Mouse (Mus musculus): ENCODE results near the gene Esrrg.

Esrrg gene

DNA sequence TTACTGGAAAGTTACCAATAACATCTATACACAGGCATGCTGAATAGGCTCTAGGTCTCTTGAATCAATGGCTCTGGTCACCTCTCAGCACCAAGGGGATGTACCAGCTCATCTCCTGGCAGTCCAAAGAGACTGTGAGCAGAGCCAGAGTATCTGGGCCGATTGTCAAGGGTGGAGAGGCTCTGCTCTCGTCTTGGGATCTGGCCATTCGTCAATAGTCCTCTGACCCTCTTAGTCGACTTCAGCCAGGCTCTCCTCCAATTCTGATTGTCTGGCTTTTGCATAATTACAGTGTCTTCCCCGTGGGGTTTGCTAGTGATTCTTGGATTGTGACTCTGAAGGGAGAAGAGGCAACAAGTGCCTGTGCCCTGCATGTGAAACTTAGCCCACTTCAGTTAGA, 41.3 kb downstream of the Esrrg start:
- no peak for DNase-seq (ENCODE audit: low read depth, low spot score)

GRCm38 (mm10) chr1:187650786-187651687, 42.4 kb downstream of the Esrrg start:
- DNase-seq (ENCODE audit: low read depth, low spot score), result no peak

DNA sequence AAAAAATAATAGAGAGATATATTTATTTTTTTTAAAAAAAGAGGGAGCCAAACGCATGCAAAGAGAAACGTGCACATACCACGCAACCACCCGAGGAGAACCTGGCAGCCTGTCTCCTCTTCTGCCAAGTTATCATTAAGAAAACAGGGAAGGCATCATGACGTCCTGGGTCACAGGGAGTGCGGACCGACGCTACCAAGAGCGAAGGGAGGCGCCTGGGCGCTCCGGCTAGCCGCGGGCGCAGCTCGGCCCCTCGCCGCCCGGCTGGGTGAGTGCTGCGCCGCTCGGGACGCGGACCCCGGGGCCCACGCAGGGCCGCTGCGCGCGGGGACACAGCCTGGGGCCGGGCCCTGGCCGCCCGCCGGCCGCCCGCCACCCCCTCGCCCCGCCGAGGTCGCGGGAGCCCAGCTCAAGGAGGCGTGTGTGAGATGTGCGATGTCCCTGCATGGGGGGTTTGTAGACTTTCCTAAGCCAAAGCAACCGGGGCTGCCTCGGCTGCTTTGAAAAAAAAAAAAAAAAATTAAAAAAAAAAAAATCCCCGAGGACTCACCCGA, 43.2 kb downstream of the Esrrg start:
- no peak for DNase-seq (ENCODE audit: low read depth, low spot score)

DNA sequence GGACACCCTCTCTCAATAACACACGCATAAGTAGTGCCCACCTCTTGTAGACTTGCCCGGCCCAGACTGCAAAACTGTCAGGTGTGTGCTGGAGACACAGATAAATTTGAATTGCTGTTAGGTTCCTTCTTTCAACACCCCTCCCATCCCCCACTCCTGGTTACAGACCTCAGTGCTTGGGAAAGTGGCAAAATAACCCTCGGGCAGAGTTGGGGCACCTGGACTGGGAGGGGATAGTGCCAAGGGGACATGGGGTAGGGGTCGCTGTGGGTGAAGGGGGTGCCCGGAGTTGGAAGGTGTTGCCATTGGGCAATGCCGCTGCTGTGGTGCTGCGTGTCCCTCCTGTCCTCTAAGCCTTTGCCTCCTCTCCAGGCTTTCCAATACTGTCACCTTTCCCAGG, 43.9 kb downstream of the Esrrg start:
- DNase-seq (ENCODE audit: low read depth, low spot score), result no peak

- DNase-seq (ENCODE audit: low read depth, low spot score), result no peak
Observed at GRCm38 (mm10) chr1:187653390-187653789, 44.8 kb downstream of the Esrrg start.

DNA sequence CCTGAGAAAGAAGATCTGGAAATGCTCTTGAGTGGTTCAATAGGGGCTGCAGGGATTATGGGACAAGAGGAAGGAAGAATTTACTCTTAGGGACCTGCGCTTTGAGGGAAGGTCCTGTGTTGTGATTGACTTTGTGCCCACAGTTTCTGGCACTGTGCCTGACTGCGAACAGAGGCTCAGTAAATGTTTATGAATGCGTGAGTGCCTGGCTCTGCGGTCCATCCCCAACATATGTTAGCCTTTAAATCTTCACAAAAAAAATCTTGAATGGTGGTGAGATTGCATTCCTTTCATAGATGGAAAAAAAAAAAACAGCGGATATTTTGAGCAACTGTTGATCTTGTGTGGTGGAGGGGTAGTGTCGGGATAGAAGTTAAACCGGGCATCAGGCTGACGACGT, 52.4 kb downstream of the Esrrg start:
- DNase-seq (ENCODE audit: low read depth, low spot score), result no peak

DNA sequence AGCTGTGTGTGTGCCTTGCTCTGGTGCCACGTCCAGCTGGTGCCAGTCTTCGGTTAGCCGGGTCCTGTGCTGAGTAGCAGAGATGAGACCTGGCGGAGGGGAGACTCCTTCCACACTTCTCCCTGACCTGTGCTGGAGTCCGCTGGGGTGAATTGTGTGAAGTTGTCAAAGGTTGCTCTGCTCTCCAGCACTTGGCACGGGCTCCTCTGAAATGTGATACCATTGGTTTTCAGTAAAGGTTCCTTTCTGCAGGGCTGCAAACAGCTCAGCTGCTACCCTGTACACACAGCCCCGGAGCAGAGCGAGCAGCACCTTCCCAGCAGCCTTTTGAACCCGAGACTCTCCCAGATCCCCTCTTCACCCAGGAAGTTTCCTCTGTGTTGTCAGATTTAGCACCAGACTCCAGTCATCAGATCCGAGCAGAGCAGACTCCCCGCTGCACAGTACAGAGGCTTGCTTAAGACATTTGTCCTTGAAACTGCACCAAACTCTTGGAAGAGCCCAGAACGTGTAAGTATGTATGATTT, 53.6 kb downstream of the Esrrg start:
- DNase-seq (ENCODE audit: low read depth, low spot score), result no peak

- no peak for DNase-seq (ENCODE audit: low read depth, low spot score)
Observed at GRCm38 (mm10) chr1:187663376-187663775, 54.8 kb downstream of the Esrrg start.

GRCm38 (mm10) chr1:187664261-187664660, 55.7 kb downstream of the Esrrg start:
- no peak for DNase-seq (ENCODE audit: low read depth, low spot score)

DNA sequence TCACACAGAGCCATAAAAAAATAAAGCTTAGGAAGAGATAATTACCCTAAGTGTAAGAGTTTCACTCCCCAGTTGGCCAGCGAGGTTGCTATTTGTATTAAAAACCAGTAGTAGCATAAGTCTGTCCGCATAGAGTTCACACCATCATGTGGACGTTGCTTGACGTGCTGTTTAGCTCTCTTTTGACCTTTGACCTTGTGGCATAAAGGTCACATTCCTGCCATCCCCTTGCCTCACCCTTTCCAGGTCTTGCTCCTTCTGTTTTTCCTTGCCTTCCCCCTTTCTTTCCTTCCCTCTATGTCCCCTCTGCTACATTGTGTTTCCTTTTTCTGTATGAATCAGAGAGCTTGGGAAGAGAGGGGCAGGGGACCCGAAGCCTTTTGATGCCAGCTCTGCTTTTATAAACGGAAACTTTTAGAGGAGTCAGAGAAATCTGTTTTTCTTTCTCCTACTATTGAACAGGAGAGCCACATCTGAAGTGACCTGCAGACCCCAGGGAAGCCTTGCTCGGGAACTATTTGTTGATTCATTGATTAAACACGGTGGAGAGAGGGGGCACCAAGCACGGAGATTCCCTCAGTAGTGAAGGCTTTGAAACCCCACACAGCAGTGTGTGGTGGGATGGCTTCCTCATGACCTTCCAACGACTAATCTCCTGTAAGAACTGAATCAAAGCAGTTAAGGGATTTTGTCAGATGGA, 57.5 kb downstream of the Esrrg start:
- DNase-seq (ENCODE audit: low read depth, low spot score), result no peak

GRCm38 (mm10) chr1:187669746-187670145, 61.2 kb downstream of the Esrrg start:
- no peak for DNase-seq (ENCODE audit: low read depth, low spot score)

- DNase-seq (ENCODE audit: low read depth, low spot score), result no peak
Observed at GRCm38 (mm10) chr1:187672446-187672845, 63.9 kb downstream of the Esrrg start.

DNA sequence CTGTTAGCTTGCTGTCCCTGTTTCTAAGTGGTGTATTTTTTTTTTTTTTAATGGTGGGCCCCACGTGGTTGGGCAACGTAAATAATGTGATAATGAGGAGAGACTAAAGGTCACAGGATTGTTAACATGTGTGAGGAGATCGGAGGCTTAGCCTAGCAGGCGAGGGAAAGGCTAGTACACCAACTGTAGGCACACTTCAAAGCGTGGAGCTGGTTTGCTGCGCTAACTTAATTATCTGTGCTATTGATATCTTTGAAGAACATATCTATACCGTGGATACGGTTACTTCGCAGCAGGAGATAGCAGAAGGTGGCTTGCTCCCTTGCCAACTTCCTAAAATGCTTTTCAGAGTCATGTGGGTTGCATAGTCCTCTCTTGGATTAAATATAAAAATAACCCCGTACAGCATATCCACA, 66.2 kb downstream of the Esrrg start:
- DNase-seq (ENCODE audit: low read depth, low spot score), result no peak

GRCm38 (mm10) chr1:187676626-187677025, 68.0 kb downstream of the Esrrg start:
- DNase-seq (ENCODE audit: low read depth, low spot score), result no peak

DNA sequence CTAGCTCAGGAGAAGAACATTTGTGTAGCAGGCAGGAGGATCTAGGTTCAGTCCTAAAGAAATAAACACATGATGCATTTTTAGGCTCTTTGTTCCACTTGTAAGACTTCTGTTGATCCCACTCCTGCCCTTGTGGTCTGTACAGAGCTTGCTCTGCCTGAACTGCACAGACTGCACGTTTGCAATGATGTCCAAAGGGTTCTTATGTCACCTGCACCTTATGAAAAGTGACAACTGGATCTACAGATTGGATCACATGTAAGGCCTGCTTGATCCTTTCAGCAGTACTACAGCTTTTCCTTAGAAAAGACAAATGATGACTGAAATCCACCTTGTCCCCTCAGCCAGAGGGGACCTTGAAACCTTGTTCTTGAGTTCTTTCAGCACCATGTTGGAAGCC, 70.7 kb downstream of the Esrrg start:
- DNase-seq (ENCODE audit: low read depth, low spot score), result no peak

GRCm38 (mm10) chr1:187684519-187684918, 75.9 kb downstream of the Esrrg start:
- DNase-seq (ENCODE audit: low read depth, low spot score), result no peak

DNA sequence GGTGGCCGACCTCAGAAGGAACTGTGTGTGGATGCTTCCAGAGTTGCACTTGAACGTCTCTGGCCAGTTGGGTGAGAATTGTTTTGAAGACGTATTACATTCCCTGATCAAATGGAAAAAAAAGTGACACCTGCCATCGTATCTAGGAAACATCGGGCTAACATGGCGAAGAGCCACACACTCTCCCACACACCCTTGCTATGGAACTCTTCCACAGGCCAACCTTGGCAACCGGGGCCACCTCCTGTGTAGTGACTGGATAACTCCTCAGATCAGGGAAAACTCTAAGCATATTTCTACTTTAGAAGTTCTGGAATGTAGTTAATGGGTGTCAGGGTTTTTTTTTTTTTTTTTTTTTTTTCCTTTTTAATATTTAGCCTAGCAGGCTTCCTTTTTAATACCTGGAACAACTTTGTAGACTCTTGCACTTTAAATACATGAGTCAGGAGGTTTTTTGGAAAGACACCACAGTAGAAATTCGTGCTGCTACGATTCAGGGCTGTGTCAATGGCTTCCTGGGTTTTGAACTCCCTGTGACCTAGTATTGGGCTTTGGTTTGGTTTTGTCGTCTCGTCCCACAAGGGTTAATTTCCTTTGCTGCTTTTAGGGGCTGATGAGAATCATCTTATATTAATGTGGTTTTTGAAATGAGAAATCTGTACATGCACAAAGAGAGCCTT, 83.4 kb downstream of the Esrrg start:
- DNase-seq (ENCODE audit: low read depth, low spot score), result no peak

- no peak for DNase-seq (ENCODE audit: low read depth, low spot score)
Observed at GRCm38 (mm10) chr1:187694865-187695264, 86.3 kb downstream of the Esrrg start.

DNA sequence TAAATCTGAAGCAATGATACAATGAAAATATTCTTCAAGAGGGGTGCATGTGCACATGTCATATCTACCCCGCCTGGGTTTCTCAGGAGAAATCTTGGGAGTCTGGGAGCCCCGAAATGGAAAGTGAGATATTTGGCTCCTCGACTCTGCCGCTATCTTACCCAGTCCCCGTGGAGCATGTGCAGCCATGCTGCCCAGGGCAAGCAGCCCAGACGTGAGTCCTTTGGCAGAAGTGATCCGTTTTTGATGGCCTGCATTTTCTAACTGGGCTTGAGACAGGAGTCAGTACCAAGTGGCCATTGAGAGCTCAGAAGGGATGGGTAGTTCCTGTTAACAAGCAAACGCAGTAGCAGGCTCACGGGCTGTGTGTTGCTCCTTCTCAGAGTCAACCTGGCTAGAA, 89.6 kb downstream of the Esrrg start:
- DNase-seq (ENCODE audit: low read depth, low spot score), result no peak

GRCm38 (mm10) chr1:187700963-187701362, 92.4 kb downstream of the Esrrg start:
- DNase-seq (ENCODE audit: low read depth, low spot score), result no peak

DNA sequence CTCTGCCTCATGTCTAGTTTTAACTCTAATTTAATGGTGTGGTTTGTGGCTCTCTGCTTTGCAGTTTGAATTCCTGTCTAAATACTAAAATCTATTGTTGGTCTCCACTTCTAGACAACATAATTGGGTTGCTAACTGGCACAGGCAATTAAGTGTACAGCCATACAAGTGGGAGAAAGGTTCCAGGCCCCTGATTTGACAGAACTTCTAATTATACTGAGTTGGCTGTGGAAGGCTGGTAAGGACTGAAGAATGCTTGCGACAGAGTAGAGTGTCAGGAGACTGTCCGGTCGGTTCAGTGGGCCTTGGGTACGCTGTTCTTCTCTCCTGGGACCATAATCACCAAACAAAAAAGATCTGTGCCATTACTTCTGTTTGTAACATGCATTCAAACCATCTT, 96.3 kb downstream of the Esrrg start:
- no peak for DNase-seq (ENCODE audit: low read depth, low spot score)

DNA sequence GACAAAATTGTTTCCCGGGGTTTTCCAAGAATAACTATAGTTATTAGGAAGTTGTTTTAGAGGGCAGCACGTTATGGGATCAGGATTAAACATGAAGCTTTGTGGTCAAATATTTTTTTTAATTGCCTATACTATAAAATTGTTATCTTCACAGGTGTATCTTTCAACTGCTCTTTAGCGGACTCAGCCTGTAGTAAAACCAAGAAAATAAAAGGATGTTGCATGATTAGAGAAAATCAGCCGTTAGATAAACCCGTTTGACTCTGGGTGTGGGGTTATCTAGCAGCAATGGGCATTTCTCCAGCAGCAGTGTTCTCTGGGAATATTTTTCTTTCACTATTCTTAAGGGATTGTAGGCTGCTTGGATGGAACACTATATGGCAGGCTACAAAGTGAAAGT, 96.8 kb downstream of the Esrrg start:
- no peak for DNase-seq (ENCODE audit: low read depth, low spot score)

All from CD4-positive, CD25-positive, alpha-beta regulatory T cell, adult 2 months (primary cell).